20 mouse cellular contexts compared by ENCODE assay signal in genomic region chr3:30438007-30438406, GRCm38 (mm10).
DNase-seq lines count a peak whose midpoint lies in the region; ATAC-seq and TF ChIP-seq lines count a peak whose summit lies in the region.
"Had no signal": no experiment of that assay in that cellular context is flagged by ENCODE, and none has a peak within 500 bp of the region (broad histone marks: within the 10 kb centered on the region; RNA-seq: fewer than 3 reads in every experiment).

No protein-coding gene starts in this region.

- H3K4me3 ChIP-seq in midbrain, embryonic 11.5 days (ENCODE audit: low read depth, low read length) = no peak overlapping the region
- no peak overlapping the region for H3K4me3 ChIP-seq in midbrain, embryonic 14.5 days (replicated peaks; ENCODE audit: low read depth, low read length)
- no peak overlapping the region for H3K4me3 ChIP-seq in limb, embryonic 10.5 days
- H3K4me3 ChIP-seq in left cerebral cortex, adult 2 months = no peak overlapping the region
- H3K4me3 ChIP-seq: embryonic facial prominence, embryonic 12.5 days; heart, adult 2 months; heart, embryonic 13.5 days; hindbrain, embryonic 13.5 days had no signal

- no peak overlapping the region for H3K9ac ChIP-seq in midbrain, embryonic 11.5 days (ENCODE audit: low read length)
- no peak overlapping the region for H3K9ac ChIP-seq in midbrain, embryonic 14.5 days (replicated peaks; ENCODE audit: low read length)
- H3K9ac ChIP-seq: embryonic facial prominence, embryonic 12.5 days; heart, embryonic 13.5 days; hindbrain, embryonic 13.5 days had no signal

- H3K4me1 ChIP-seq in midbrain, embryonic 11.5 days (ENCODE audit: control insufficient read depth, insufficient read depth, low read length) = peaks cover 5% of the 10 kb centered on the region; the same call in 1 of the 2 replicates
- no peaks in the 10 kb centered on the region for H3K4me1 ChIP-seq in midbrain, embryonic 14.5 days (ENCODE audit: control insufficient read depth, insufficient read depth, low read length)
- peaks cover 34% of the 10 kb centered on the region for H3K4me1 ChIP-seq in limb, embryonic 10.5 days
- H3K4me1 ChIP-seq: hindbrain, embryonic 13.5 days had no signal

- ATAC-seq in midbrain, embryonic 11.5 days (ENCODE audit: low FRiP score) = no peak
- no peak for ATAC-seq in midbrain, embryonic 14.5 days (ENCODE audit: low FRiP score, low TSS enrichment)
- ATAC-seq: forebrain, embryonic 14.5 days; hindbrain, postnatal 0 days; Patski had no signal

- intact Hi-C loops in heart, postnatal 36 days (cut with DNase I) = no loop called here
- intact Hi-C loops in left cerebral cortex, adult 2 months (cut with DNase I) = no loop called here

- no peaks in the 10 kb centered on the region for H3K9me3 ChIP-seq in midbrain, embryonic 11.5 days (ENCODE audit: control insufficient read depth, low read length)
- peaks cover 4% of the 10 kb centered on the region; the same call in 1 of the 2 replicates for H3K9me3 ChIP-seq in midbrain, embryonic 14.5 days (ENCODE audit: control insufficient read depth, low read length)
- no peaks in the 10 kb centered on the region for H3K9me3 ChIP-seq in limb, embryonic 10.5 days (replicated peaks)
- H3K9me3 ChIP-seq: embryonic facial prominence, embryonic 12.5 days; heart, embryonic 13.5 days; hindbrain, embryonic 13.5 days had no signal

- H3K27ac ChIP-seq in midbrain, embryonic 11.5 days (ENCODE audit: low read depth, low read length) = no peak overlapping the region
- no peak overlapping the region for H3K27ac ChIP-seq in midbrain, embryonic 14.5 days (replicated peaks; ENCODE audit: low read depth, low read length)
- peak overlapping the region; percentile 57 for H3K27ac ChIP-seq in limb, embryonic 10.5 days
- H3K27ac ChIP-seq in left cerebral cortex, adult 2 months = no peak overlapping the region
- H3K27ac ChIP-seq: embryonic facial prominence, embryonic 12.5 days; heart, adult 2 months; heart, embryonic 13.5 days; hindbrain, embryonic 13.5 days; hindbrain, postnatal 0 days had no signal

- H3K36me3 ChIP-seq in midbrain, embryonic 11.5 days (ENCODE audit: control insufficient read depth, insufficient read depth, low read length) = no peaks in the 10 kb centered on the region
- H3K36me3 ChIP-seq in midbrain, embryonic 14.5 days (ENCODE audit: control insufficient read depth, insufficient read depth, low read length) = no peaks in the 10 kb centered on the region
- H3K36me3 ChIP-seq in limb, embryonic 10.5 days = peaks cover 25% of the 10 kb centered on the region
- H3K36me3 ChIP-seq: embryonic facial prominence, embryonic 12.5 days; hindbrain, embryonic 13.5 days had no signal

- peak; percentile 88 for DNase-seq in heart, adult 11 months
- DNase-seq in heart, postnatal 36 days = no peak
- peak; percentile 62 for DNase-seq in midbrain, embryonic 11.5 days (ENCODE audit: low spot score, missing footprints)
- DNase-seq in midbrain, embryonic 14.5 days = no peak
- DNase-seq in limb, embryonic 10.5 days (ENCODE audit: low spot score) = no peak
- DNase-seq in left cerebral cortex, adult 2 months (ENCODE audit: extremely low spot score in 1 of 2, low spot score in 2 of 2) = no peak
- DNase-seq: adrenal gland, adult 2 months; adrenal gland, postnatal 25 days; cerebellum, adult 18-20 months; cerebellum, adult 9-11 months; cerebellum, postnatal 36 days; gastrocnemius, postnatal 36 days; heart, adult 2 months had no signal

- no peaks in the 10 kb centered on the region for H3K27me3 ChIP-seq in midbrain, embryonic 11.5 days (ENCODE audit: control insufficient read depth, insufficient read depth, low read length)
- H3K27me3 ChIP-seq in midbrain, embryonic 14.5 days (ENCODE audit: control insufficient read depth, insufficient read depth, low read length) = no peaks in the 10 kb centered on the region
- H3K27me3 ChIP-seq in limb, embryonic 10.5 days (ENCODE audit: low read depth, poor library complexity, severe bottlenecking) = no peaks in the 10 kb centered on the region
- H3K27me3 ChIP-seq: CH12.LX; embryonic facial prominence, embryonic 12.5 days; heart, embryonic 13.5 days; hindbrain, embryonic 13.5 days had no signal

- WGBS in midbrain, embryonic 11.5 days = 54% methylated on average over 7 of the region's 7 CpGs
- WGBS in midbrain, embryonic 14.5 days = 58% methylated on average over 7 of the region's 7 CpGs
- 31% methylated on average over 7 of the region's 7 CpGs for WGBS in limb, embryonic 10.5 days

- no peak overlapping the region for H3K4me2 ChIP-seq in midbrain, embryonic 11.5 days
- H3K4me2 ChIP-seq in midbrain, embryonic 14.5 days (ENCODE audit: low read length) = no peak overlapping the region
- H3K4me2 ChIP-seq: embryonic facial prominence, embryonic 12.5 days; heart, embryonic 13.5 days; hindbrain, embryonic 13.5 days had no signal

- no peak for TF ChIP-seq CTCF in left cerebral cortex, adult 2 months (IDR thresholded peaks at IDR 0.05)

Comparison
In these comparisons a context has a peak if more than half of its experiments do, and no peak if none do; other contexts are left out.
1. DNase-seq: peak in heart, adult 11 months (single experiment) and midbrain, embryonic 11.5 days (single experiment); none in heart, postnatal 36 days (0 of 2), midbrain, embryonic 14.5 days (single experiment), limb, embryonic 10.5 days (single experiment) and left cerebral cortex, adult 2 months (0 of 2).